Mouse (Mus musculus): ENCODE data around the gene Mdfic.

- TF ChIP-seq POLR2A (IDR thresholded peaks at IDR 0.05; ENCODE audit: borderline replicate concordance, insufficient read depth, low read length) (no peak), CTCF (IDR thresholded peaks at IDR 0.05; ENCODE audit: borderline replicate concordance, insufficient read depth, low read depth, low read length) (no peak)
Measured at GRCm38 (mm10) chr6:15792680-15793601, 72.5 kb downstream of the Mdfic start.
